Mouse (Mus musculus) CH12.LX (cell line): Measurements from ENCODE around the gene Tirap.

Source experiments
- POLR2AphosphoS2 ChIP-seq: IDR thresholded peaks from 2 replicates; pipeline ENCODE4 v1.6.1; 2011; ENCODE audit warnings: low read depth, low read length, improper control_type of control experiment
- USF1 ChIP-seq: IDR thresholded peaks from 2 replicates; pipeline ENCODE4 v1.6.1; 2014; ENCODE audit warnings: low read depth, mild to moderate bottlenecking, inconsistent platforms, low read length, improper control_type of control experiment

DNA sequence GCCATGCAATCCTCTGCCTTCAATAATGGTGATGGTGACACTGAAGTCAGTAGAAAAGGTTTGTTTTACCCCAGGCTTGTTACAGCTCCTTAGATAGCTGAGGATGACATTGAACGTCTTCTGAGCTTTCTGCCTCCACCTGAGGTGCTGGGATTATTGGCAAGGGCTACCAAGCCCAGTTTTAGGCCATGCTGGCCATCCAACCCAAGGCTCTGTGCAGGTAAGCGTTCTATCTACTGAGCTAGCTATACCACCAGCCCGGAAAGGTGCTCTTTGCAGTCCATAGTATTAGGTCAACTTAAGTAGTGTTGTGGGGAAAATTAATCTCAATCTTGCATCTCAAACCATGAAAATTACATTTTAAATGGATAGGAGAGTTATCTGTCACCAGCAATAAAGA lies 2.5 kb downstream of the Tirap start:
- TF ChIP-seq POLR2AphosphoS2 (no peak), USF1 (no peak)
